21 mouse cellular contexts compared by ENCODE assay signal in genomic region chr5:8416683-8417413, GRCm38 (mm10). TPM values are rescaled to one million over a fixed set of nuclear protein-coding genes. Genes with fewer than 3 reads are reported as not detected.
A peak's percentile ranks its signal among the peaks of the same experiment; 100 is the strongest.
DNase-seq lines count a peak whose midpoint lies in the region; ATAC-seq and TF ChIP-seq lines count a peak whose summit lies in the region.
"Had no signal": no experiment of that assay in that cellular context is flagged by ENCODE, and none has a peak within 500 bp of the region (broad histone marks: within the 10 kb centered on the region; RNA-seq: fewer than 3 reads in every experiment).

No protein-coding gene starts in this region.

- POLR2A ChIA-PET in Patski (lab: Charles Lee) = no interaction called here

- H3K4me2 ChIP-seq in lung, embryonic 15.5 days = no peak overlapping the region
- H3K4me2 ChIP-seq in intestine, postnatal 0 days (replicated peaks; ENCODE audit: low read depth) = no peak overlapping the region
- H3K4me2 ChIP-seq: heart, embryonic 11.5 days; hindbrain, embryonic 15.5 days; intestine, embryonic 15.5 days; neural tube, embryonic 13.5 days had no signal

- in situ Hi-C loops in Patski (cut with MboI; ENCODE audit: low pct_unique_long_range_greater_than_20kb) = no loop called here

- DNase-seq in lung, postnatal 36 days = no peak
- DNase-seq in CD4-positive helper T cell, adult 2 months (ENCODE audit: low read depth, low spot score) = peak; percentile 7
- DNase-seq in Patski (ENCODE audit: low read depth, low spot score) = no peak
- DNase-seq in left cerebral cortex, postnatal 4 days = no peak
- DNase-seq: adrenal gland, postnatal 10 days; cerebellum, adult 8-10 months; forebrain, postnatal 0 days; gastrocnemius, postnatal 14 days; heart, adult 11 months; thymus, postnatal 4 days had no signal

- H3K9ac ChIP-seq in lung, embryonic 15.5 days = no peak overlapping the region
- no peak overlapping the region for H3K9ac ChIP-seq in intestine, postnatal 0 days (ENCODE audit: low read depth, low read length)
- H3K9ac ChIP-seq: forebrain, postnatal 0 days; hindbrain, embryonic 15.5 days; intestine, embryonic 15.5 days; neural tube, embryonic 13.5 days had no signal

- TF ChIP-seq CTCF in Patski (IDR thresholded peaks at IDR 0.05) = no peak
- no peak for TF ChIP-seq CTCF in intestine, postnatal 0 days (IDR thresholded peaks at IDR 0.05; ENCODE audit: low read depth)

- 73% methylated on average over 3 of the region's 3 CpGs for WGBS in lung, embryonic 15.5 days
- 96% methylated on average over 3 of the region's 3 CpGs for WGBS in intestine, postnatal 0 days

- H3K4me1 ChIP-seq in lung, embryonic 15.5 days = 0 out of 2 replicates have a peak, but pooled peaks cover 4% of the 10 kb centered on the region
- peaks cover 37% of the 10 kb centered on the region for H3K4me1 ChIP-seq in megakaryocyte, embryonic 14.5 days
- no peaks in the 10 kb centered on the region for H3K4me1 ChIP-seq in intestine, postnatal 0 days (replicated peaks; ENCODE audit: control insufficient read depth, insufficient read depth, low read length)
- H3K4me1 ChIP-seq: intestine, embryonic 15.5 days had no signal

- H3K27ac ChIP-seq in lung, embryonic 15.5 days = peak overlapping the region; percentile 49; the same call in 1 of the 2 replicates
- H3K27ac ChIP-seq in intestine, postnatal 0 days (ENCODE audit: low read depth, low read length) = no peak overlapping the region
- H3K27ac ChIP-seq: hindbrain, embryonic 15.5 days; intestine, embryonic 15.5 days; layer of hippocampus, adult 2 months; neural tube, embryonic 13.5 days had no signal

- no peaks in the 10 kb centered on the region for H3K27me3 ChIP-seq in lung, embryonic 15.5 days
- no peaks in the 10 kb centered on the region for H3K27me3 ChIP-seq in Patski
- no peaks in the 10 kb centered on the region for H3K27me3 ChIP-seq in megakaryocyte, embryonic 14.5 days (replicated peaks)
- no peaks in the 10 kb centered on the region for H3K27me3 ChIP-seq in intestine, postnatal 0 days (replicated peaks; ENCODE audit: control insufficient read depth, insufficient read depth, low read length)
- H3K27me3 ChIP-seq: hindbrain, embryonic 15.5 days; intestine, embryonic 15.5 days; neural tube, embryonic 13.5 days had no signal

- CTCF ChIA-PET in Patski (lab: Charles Lee) = interaction anchor here (0.7 to 1.4 kb wide), 5 partner anchors 8 to 54 kb away, joined by 3 to 5 read pairs (median 4); no protein-coding TSS in a partner anchor

- no peak for ATAC-seq in lung, embryonic 15.5 days (ENCODE audit: borderline replicate concordance, extremely low read depth, low FRiP score, low TSS enrichment)
- peak; percentile 66 for ATAC-seq in Patski
- no peak for ATAC-seq in intestine, postnatal 0 days
- ATAC-seq: CD4-positive, CD25-positive, alpha-beta regulatory T cell, adult 4 months; forebrain, postnatal 0 days; intestine, embryonic 15.5 days; midbrain, embryonic 16.5 days had no signal

- H3K36me3 ChIP-seq in lung, embryonic 15.5 days = peaks cover 38% of the 10 kb centered on the region
- H3K36me3 ChIP-seq in megakaryocyte, embryonic 14.5 days (replicated peaks; ENCODE audit: low read length) = peaks cover 50% of the 10 kb centered on the region
- peaks cover 8% of the 10 kb centered on the region; the same call in 1 of the 2 replicates for H3K36me3 ChIP-seq in intestine, postnatal 0 days (ENCODE audit: control insufficient read depth, insufficient read depth)
- H3K36me3 ChIP-seq: hindbrain, embryonic 15.5 days had no signal

- H3K4me3 ChIP-seq in lung, embryonic 15.5 days = no peak overlapping the region
- H3K4me3 ChIP-seq in megakaryocyte, embryonic 14.5 days (replicated peaks) = peak overlapping the region; percentile 72
- H3K4me3 ChIP-seq in intestine, postnatal 0 days (ENCODE audit: low read depth, low read length) = no peak overlapping the region
- H3K4me3 ChIP-seq: hindbrain, embryonic 15.5 days; intestine, embryonic 15.5 days; layer of hippocampus, adult 2 months; myocyte; neural tube, embryonic 13.5 days had no signal

- intact Hi-C loops in left cerebral cortex, postnatal 4 days (cut with DNase I) = no loop called here

- H3K9me3 ChIP-seq in lung, embryonic 15.5 days = no peaks in the 10 kb centered on the region
- no peaks in the 10 kb centered on the region for H3K9me3 ChIP-seq in megakaryocyte, embryonic 14.5 days
- no peaks in the 10 kb centered on the region for H3K9me3 ChIP-seq in intestine, postnatal 0 days (ENCODE audit: control insufficient read depth)
- H3K9me3 ChIP-seq: hindbrain, embryonic 15.5 days; intestine, embryonic 15.5 days; neural tube, embryonic 13.5 days had no signal

RNA-seq across cellular contexts. Expression of gene Dbf4, which starts 5.7 kb away (rescaled TPM):
- polyA plus RNA-seq in lung, embryonic 15.5 days (2015; fragmentation: Nextera tagmentation; extraction: Ambion mirVana) = 46.7 and 47.1 TPM in 2 replicates
- polyA plus RNA-seq in Patski (2021) = 39.4 TPM
- 1.2 and 7.8 TPM in 2 replicates for polyA plus RNA-seq in megakaryocyte, embryonic 14.5 days (2012; ENCODE audit: insufficient read depth, low replicate concordance)
- total RNA-seq in left cerebral cortex, postnatal 4 days (2021) = 10 to 100 TPM; 10.1 to 11.6 TPM
- polyA plus RNA-seq in intestine, postnatal 0 days (2015; fragmentation: Nextera tagmentation; extraction: Ambion mirVana) = 11.1 and 11.6 TPM in 2 replicates

RNA-seq across cellular contexts. Expression of gene Slc25a40, which starts 5.8 kb away (rescaled TPM):
- polyA plus RNA-seq in lung, embryonic 15.5 days (2015; fragmentation: Nextera tagmentation; extraction: Ambion mirVana) = 11.5 and 12.0 TPM in 2 replicates
- polyA plus RNA-seq in Patski (2021) = 18.8 TPM
- 0.57 and 0.73 TPM in 2 replicates for polyA plus RNA-seq in megakaryocyte, embryonic 14.5 days (2012; ENCODE audit: insufficient read depth, low replicate concordance)
- total RNA-seq in left cerebral cortex, postnatal 4 days (2021) = 10 to 100 TPM; 14.9 to 16.3 TPM
- 6.3 and 7.2 TPM in 2 replicates for polyA plus RNA-seq in intestine, postnatal 0 days (2015; fragmentation: Nextera tagmentation; extraction: Ambion mirVana)

RNA-seq across cellular contexts. Expression of gene Adam22, which starts 48.9 kb away (rescaled TPM):
- polyA plus RNA-seq in lung, embryonic 15.5 days (2015; fragmentation: Nextera tagmentation; extraction: Ambion mirVana) = 3.3 and 3.5 TPM in 2 replicates
- polyA plus RNA-seq in Patski (2021) = 6.4 TPM
- polyA plus RNA-seq in megakaryocyte, embryonic 14.5 days (2012; ENCODE audit: insufficient read depth, low replicate concordance) = 0.03 TPM in 1 of 2 replicates, not detected in the other
- total RNA-seq in left cerebral cortex, postnatal 4 days (2021) = 100 to 1,000 TPM; 140 TPM
- polyA plus RNA-seq in intestine, postnatal 0 days (2015; fragmentation: Nextera tagmentation; extraction: Ambion mirVana) = 1.4 and 2.5 TPM in 2 replicates
